Mouse (Mus musculus) frontal cortex, adult 2 months (tissue): ENCODE results near the gene Gpr22. TPM values are rescaled to one million over a fixed set of nuclear protein-coding genes. Genes with fewer than 3 reads are reported as not detected.

Source experiments
- DNase-seq, 2 experiments: peaks; one replicate each; pipeline ENCODE4 v3.0.0; 2022; ENCODE audit warnings: low spot score in 1 of 2; ENCODE audit errors: extremely low spot score in 1 of 2
- polyA plus RNA-seq: library from polyadenylated mRNA; depleted of rRNA; stranded (reverse); fragments of >200 nt; gene quantifications from 2 replicates; pipeline ENCODE4 v1.2.3, GENCODE M21; 2012; rRNA removed

Gpr22 gene
- 18.7 and 23.2 TPM in 2 replicates for polyA plus RNA-seq

DNA sequence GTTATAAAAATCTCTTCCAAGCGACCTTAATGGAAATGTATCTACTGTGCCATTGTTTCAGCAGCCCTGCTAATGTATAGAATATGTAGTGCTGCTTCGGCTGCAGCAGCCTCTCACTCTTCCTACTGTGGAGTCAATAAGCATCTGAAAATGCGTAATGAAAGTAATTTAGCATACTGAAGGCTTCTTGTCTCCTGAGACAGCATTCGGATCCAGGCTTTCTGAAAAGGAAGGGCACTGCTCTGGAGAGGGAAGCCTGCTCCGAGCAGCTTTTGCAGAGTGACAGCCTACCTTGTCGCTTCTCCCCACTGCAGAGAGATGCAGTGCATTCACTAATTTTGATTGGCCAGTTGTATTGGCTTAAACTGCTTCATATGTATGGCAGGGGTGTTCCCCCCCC, at the start of gene Gpr22:
Gpr22 (minus strand) TSS at position 348 of the 400 bp plus-strand sequence.
- DNase-seq: peak; percentile 69 to 83

DNA sequence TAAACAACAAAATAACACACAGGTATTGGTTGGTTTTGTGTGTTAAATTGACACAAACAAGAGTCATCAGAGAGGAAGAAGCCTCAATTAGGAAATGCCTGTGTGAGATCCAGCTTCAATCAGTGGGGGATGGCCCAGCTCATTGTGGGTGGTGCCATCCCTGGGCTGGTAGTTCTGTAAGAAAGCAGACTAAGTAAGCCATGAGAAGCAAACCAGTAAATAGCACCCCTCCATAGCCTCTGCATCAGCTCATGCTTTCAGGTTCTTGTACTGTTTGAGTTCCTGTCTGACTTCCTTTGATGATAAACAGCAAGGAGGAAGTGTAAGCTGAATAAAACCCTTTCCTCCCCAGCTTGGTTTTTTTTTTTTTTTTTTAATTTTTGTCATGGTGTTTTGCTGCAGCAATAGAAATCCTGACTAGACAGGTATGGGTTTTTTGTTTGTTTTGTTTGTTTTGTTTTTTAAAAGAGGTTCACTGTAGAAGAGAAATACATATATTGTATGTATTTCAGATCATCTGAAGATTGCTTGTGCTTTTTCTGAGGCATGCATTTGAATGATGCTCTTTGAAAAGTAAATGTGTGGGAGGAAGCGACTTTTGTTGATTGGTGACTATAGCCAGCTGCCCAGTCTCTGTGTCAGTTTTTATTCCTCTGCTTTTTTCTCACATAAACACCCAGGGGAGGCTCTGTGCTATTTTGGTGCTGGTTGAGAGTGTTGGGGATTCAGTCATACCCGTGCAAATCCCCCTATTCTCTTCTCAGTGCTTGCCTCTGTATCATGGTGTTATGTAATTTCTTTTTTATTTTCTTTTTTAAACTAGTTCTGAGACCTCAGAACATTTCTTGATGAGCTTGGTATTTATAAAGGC, 42.4 kb upstream of the Gpr22 start:
- peak; percentile 69 for DNase-seq

DNA sequence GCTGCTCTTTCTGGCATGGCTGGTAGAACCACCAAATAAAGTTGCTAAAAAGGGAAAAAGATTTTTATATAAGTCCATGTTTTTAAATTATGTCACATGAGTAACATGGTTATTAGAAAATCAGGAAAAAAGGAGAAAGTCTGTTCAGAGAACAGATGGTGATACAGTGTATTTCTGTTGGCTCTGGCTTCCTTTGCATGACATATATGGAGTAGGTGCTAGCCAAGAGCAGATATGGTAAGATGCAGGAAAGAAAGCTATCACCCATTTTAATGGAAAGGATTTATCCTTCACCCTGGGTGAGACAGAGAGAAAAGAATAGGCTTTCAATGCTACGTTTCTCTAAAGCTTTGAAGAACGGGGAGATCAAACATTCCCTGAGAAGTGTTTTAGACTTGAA, 40.7 kb upstream of the Gpr22 start:
- DNase-seq: no peak

DNA sequence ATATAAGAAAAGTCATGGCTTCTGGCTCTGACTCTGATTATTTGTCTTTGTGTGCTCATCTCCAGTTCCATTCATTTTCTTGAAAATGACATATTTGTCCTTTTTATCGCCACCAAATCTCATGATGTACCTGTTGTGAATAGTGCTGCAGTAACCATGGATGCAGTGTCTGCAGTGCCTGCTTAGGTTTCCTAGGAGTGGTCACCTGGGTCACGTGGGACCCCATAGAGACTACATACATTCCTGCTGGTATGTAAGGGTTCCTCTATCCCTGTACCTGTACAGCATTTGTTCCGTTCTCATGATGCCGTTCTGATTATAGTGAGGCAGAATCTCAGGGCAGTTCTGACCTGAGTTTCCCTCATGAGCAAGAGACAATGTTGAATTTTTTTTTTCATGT, 36.1 kb upstream of the Gpr22 start:
- no peak for DNase-seq

- DNase-seq: no peak
Observed at GRCm38 (mm10) chr12:31747301-31747700, 33.6 kb upstream of the Gpr22 start.

GRCm38 (mm10) chr12:31734616-31735015, 20.9 kb upstream of the Gpr22 start:
- peak in 1 of 2 experiments; percentile 65 for DNase-seq

DNA sequence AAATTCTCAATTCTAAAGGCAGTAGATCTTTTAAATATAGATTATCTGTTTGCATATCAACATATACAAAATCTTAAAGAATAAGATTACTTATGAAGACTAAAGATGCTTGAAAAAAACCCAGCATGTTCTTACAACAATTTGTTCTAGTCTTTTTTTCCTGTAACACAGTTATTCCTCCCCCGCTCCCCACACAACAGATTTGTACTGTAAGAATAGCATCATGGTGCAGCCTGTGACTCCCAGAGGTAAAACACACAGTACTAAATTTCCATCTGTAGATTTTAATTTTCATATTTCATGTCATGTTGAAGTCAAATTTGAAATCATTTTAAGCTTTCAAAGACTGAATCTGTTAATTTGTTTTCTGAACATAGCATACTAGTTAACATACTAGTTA, 16.4 kb upstream of the Gpr22 start:
- DNase-seq: peak; percentile 67 to 74

DNA sequence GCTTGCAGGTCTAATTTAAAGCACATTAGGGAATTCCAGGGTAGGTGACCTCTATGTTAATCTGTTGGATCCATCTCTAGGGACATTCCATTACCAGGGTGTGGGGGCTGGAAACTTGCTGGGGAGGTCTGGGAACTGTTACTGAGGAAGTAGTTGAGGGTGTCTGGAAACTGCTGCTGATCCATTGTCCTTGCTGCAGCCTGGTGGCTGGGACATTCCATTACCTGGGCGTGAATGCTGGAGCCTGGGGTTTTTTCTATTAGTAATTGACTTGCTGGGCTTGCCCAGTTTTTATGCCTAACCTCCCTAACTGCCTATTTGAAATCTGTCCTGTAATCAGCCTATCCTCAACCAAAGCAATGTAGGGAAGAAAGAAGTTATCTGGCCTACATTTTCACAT, 13.0 kb upstream of the Gpr22 start:
- DNase-seq: no peak

GRCm38 (mm10) chr12:31725511-31726275, 11.9 kb upstream of the Gpr22 start:
- DNase-seq: no peak

- DNase-seq: no peak
Observed at GRCm38 (mm10) chr12:31724576-31724975, 10.8 kb upstream of the Gpr22 start.

DNA sequence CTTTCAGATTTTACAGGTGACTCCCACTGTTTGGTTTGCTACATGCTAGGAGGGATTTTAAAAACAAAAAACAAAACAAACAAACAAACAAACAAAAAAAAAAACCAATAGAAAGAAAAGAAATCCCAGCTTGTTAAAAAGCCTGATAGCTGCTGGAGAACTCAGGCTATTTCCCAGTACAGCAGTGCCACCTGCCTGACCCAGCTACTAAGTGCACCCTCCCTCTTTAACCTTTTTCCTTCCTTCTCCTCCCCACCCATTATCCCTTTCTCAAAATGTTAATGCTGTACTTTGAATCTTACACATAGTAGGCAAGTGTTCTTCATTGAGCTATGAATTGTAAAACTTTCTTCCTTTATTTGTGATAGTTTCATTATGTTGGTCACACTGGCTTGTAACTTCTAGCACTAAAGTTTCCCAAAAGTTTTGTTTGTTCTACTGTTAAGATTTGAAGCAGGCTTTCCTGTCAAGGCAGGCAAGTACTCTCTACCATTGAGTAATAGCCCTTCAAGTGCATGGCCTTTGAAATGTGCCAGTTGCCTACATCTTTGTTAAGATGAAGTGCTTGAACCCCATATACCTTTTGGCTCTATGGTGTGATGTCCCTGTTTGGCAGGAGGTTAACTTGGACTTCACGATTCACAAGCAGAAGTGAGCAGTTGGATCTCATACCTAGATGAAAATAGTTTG, 6.0 kb upstream of the Gpr22 start:
- DNase-seq: no peak

- DNase-seq: no peak
Observed at GRCm38 (mm10) chr12:31714070-31714469, 323 bp upstream of the Gpr22 start.

DNA sequence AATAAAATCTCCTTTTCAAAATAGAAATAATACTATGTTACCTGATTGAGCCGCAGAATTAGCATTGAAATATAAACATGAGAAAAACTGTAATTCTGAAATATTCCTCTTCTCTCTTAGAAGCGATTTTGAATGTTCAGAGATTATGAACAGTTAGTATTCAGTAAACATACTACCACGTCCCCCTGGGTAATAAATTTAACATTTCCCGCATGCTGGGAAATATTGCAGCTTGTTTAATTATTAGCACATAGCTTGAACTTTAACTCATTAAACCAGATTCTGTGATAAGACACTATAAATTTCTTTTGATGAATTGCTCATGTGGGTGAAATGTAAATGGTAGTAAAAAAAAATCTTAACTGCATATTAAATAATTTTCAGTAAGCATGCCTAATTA, 1.0 kb downstream of the Gpr22 start:
- DNase-seq: no peak

DNA sequence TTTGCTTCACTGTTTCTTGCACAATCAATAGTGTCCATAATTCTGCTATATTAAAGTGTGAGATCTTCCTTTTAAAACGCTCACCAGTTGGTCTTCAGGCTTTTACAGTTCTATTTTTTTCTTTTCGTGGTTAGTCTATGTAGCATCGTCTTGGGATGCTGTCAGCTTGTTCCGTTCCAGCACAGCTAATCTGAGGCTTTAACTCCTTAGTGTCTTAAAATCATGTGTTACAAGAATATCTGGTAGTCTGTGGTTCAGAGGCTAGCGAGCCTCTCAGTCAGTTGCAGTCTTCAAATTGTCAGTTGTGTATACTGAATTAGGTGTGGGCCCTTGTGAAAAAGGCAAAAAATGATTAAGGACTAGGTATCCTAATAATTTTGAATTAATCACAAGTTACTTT, 1.5 kb downstream of the Gpr22 start:
- DNase-seq: no peak

- no peak for DNase-seq
Observed at GRCm38 (mm10) chr12:31709665-31710064, 4.1 kb downstream of the Gpr22 start.

GRCm38 (mm10) chr12:31707531-31707930, 6.2 kb downstream of the Gpr22 start:
- DNase-seq: no peak

DNA sequence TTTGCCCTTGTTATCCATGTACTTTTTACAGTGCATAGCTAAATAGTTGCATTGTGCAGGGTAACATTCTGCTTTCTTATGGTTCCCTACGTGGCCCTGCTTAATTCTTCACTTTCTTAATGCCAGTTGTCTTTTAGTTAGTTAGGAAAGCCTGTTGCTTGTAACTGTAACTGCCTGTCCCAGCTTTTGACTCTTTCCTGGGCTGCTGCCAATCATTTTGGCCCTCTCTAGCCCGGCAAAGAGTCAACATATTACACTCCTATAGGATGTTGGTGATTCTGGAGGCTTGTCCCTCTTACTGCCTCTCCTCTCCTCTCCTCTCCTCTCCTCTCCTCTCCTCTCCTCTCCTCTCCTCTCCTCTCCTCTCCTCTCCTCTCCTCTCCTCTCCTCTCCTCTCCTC, 7.6 kb downstream of the Gpr22 start:
- DNase-seq: no peak

- no peak for DNase-seq
Observed at GRCm38 (mm10) chr12:31703904-31704303, 9.8 kb downstream of the Gpr22 start.

GRCm38 (mm10) chr12:31701411-31701810, 12.3 kb downstream of the Gpr22 start:
- DNase-seq: no peak

- no peak for DNase-seq
Observed at GRCm38 (mm10) chr12:31700623-31701347, 13.0 kb downstream of the Gpr22 start.

DNA sequence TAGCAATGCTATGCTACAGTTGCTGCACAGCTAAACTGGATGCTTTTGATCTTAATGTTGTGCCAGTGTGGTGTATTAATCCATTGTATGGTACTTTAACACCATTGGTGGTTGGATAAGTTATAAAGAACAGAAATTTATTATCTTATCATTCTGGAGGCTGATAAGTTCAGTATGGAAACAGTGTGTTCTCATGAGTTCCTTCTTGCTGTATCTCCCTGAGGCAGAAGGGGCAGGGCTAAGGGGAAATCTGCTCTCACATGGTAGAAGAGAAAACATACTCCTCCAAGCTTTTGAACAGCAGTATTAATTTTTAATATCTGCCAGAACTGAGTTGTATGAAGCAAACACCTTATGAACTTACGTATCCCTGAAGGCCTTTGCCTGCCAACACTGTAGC, 20.5 kb downstream of the Gpr22 start:
- DNase-seq: no peak
